Mouse (Mus musculus): ENCODE measurements at regions not wholly inside any gene's neighbourhood (a gene's known extent, or its start where the extent isn't known, plus 50 kb on each side); places are given as distances from the start of the nearest gene placed in this dataset.

GRCm38 (mm10) chr7:78971644-78972313 lies 58.6 kb downstream of the Isg20 start:
- in situ Hi-C loops (cut with MboI, MseI): loop anchor here (10.0 kb wide), 1 partner anchor 1857 kb away; no protein-coding TSS in a partner anchor

- in situ Hi-C loops (cut with MboI, MseI): no loop called here
These were observed 63.5 kb upstream of the Acan start for GRCm38 (mm10) chr7:78989751-78990206.

DNA sequence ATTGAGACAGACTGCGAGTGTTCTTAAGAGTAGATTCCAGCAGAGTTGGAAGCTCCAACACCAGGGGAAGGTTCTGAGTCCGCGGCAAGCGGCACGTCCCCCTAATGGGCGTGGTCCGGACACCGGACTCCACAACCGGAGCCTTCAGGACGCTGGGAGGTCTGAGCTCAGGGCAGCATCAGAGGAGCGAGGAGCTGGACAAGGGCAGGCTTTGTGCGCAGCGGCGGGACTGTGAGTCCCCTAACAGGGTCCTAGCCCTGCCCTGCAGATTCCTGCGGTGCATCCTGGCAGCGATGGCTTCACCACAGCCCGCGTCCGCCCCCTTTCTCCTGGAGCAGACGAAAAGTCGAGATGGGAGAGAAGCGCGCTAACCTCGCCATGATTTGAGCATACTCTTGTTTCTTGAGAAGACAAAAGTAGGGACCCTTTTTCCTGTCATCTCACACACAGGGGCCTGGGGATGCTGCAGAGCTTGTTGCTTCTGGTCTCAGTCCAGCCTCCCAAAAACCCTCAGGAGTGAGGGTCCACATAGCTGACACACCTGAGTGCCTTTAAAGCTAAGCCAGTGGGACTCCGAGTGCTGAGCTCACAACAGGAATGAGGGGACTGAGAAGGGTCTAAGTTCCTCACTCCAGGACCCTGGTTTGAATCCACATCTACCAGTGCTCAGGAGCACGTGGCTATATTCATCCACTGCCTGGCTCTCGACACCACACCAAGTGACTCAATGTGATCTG lies 62.8 kb upstream of the Acan start:
- in situ Hi-C loops (cut with MboI, MseI): no loop called here

GRCm38 (mm10) chr7:78992991-78993390 lies 60.3 kb upstream of the Acan start:
- in situ Hi-C loops (cut with MboI, MseI): no loop called here

- in situ Hi-C loops (cut with MboI, MseI): no loop called here
These were observed 59.1 kb upstream of the Acan start for GRCm38 (mm10) chr7:78994134-78994533.

GRCm38 (mm10) chr7:78995034-78995433 lies 58.2 kb upstream of the Acan start:
- in situ Hi-C loops (cut with MboI, MseI): no loop called here

- in situ Hi-C loops (cut with MboI, MseI): no loop called here
These were observed 57.5 kb upstream of the Acan start for GRCm38 (mm10) chr7:78995820-78996219.

All from T-helper 2 cell (primary cell).